Mouse (Mus musculus): ENCODE results near the gene Btn1a1.

Gene Btn1a1

GRCm38 (mm10) chr13:23438521-23438920 lies 27.2 kb downstream of the Btn1a1 start:
- no peak for DNase-seq (ENCODE audit: low read depth, low spot score)

- DNase-seq (ENCODE audit: low read depth, low spot score), result peak; percentile 76
Observed at GRCm38 (mm10) chr13:23437908-23438307, 27.8 kb downstream of the Btn1a1 start.

- DNase-seq (ENCODE audit: low read depth, low spot score), result peak; percentile 61
Observed at GRCm38 (mm10) chr13:23436861-23437822, 28.6 kb downstream of the Btn1a1 start.

DNA sequence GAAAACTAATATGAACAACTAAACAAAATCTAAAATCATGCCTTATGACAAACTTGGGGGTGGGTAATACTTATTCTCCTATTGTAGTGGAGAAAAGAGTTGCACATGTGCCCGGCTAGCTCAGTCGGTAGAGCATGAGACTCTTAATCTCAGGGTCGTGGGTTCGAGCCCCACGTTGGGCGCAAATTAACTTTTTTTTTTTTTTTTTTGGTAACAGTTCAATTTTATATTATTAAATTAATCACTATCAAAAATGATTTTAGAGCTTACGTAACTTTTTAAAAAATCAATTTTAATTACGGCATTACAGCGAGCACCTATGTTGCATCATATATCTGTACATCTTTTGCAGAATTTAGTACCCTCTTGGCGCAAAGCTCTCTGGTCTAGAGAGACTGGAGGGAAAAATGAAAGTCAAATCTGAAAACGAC lies 29.5 kb downstream of the Btn1a1 start:
- DNase-seq (ENCODE audit: low read depth, low spot score), result peak; percentile 60

DNA sequence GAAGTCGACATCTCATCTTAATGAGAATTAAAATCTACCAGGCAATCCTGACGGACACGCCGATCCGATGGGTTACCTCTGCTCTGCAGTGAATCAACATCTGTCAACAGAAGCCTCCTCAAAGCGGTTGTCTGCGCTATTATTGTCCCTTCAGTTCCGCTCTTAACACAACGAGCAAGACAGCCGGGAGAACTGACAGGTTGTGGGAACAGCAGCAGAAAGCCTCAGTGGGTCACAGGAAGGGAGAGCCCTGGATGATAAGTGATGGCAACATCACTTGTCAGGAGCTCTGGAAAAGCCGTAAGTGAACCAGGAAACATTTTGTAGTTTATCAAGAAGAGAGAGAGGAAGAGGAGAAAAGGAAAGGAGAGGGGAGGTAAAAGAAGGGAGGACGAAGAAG lies 30.0 kb downstream of the Btn1a1 start:
- DNase-seq (ENCODE audit: low read depth, low spot score), result peak; percentile 76

DNA sequence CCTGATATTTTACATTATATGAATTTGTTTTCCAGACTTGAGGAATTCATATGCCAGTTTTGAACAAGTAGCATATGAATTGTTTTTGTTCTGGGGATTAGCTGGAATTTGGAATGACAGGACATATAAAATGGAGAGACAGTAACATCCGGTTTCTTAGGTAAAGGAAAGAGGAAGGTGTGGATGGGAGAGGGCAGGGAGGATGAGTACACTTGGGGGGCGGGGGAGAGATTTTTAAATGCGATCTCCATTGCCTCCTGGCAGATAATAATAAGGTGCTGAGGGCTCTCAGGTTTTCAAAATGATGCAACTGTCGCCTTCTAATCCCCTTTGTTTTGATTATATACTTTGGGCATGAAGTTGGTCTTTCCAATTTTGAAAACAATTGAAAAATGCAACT lies 30.5 kb downstream of the Btn1a1 start:
- no peak for DNase-seq (ENCODE audit: low read depth, low spot score)

GRCm38 (mm10) chr13:23434426-23434825 lies 31.3 kb downstream of the Btn1a1 start:
- DNase-seq (ENCODE audit: low read depth, low spot score), result peak; percentile 85

DNA sequence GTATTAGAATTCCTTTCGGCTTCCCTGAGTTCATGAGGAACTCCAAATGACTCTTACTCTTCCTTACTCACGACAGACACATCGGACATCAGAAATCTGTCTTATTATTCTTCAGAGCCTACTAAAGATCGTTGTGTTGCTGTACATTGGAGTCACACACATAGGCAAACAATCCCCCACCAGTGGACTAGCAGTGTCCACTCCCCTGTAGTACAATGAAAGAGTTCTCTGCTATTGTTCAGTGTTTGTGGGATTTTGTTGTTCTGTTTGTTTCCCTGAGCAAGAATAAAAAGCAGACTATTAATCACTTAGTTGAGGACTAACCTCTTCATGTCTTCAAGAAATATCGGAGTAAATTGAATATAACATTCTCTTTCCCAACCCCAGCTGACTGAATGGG lies 31.9 kb downstream of the Btn1a1 start:
- no peak for DNase-seq (ENCODE audit: low read depth, low spot score)

GRCm38 (mm10) chr13:23433206-23433605 lies 32.5 kb downstream of the Btn1a1 start:
- DNase-seq (ENCODE audit: low read depth, low spot score), result no peak

GRCm38 (mm10) chr13:23432562-23433201 lies 33.0 kb downstream of the Btn1a1 start:
- DNase-seq (ENCODE audit: low read depth, low spot score), result peak; percentile 99

- peak; percentile 94 for DNase-seq (ENCODE audit: low read depth, low spot score)
Observed at GRCm38 (mm10) chr13:23431351-23431771, 34.3 kb downstream of the Btn1a1 start.

DNA sequence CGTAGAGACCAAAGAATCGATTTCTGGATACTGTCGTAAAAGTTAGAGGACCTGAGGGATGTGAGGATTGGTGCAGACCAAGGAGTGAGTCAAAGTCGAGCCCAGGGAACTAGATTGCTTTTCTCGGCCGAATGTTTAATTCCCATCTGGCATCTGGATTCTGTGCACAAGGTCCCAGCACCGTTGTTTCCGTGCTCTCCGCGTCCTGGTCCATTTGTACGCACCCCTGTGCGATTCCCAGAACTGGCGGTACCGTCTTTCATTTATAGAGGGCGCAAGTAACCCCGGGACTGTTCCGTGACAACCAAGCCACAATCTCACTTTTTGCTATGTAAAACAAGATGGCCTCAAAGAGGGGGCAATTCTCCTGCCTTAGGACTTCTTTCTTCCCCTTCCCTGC lies 35.0 kb downstream of the Btn1a1 start:
- DNase-seq (ENCODE audit: low read depth, low spot score), result peak; percentile 93

DNA sequence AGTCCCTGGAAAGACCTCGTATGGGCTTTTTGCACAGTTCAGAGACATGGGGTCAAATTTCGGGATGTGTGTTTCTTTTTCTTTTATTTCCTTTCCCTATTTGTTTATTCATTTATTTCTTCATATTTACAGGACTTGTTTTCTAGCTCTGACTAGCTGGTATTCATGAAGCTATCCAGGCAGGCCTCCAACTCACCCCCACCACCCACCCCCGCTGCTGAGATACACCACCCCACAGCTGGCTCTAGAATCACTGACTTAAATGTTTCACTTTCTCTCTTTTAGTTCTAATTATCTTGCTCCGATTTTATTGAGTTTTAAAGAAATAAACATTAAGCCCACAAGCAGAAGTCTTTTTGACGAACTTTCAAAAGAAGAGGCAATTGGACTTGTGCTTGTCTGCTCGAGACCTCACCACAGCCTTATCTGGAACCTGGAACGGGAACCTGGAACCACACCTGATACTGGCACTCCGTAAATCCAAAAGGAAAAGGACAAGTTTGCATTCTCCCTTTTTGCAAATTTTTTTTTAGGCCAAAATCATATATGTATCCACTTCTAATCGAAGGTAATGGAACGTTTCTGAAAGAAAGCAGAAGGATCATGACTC lies 35.8 kb downstream of the Btn1a1 start:
- no peak for DNase-seq (ENCODE audit: low read depth, low spot score)

- peak; percentile 79 for DNase-seq (ENCODE audit: low read depth, low spot score)
Observed at GRCm38 (mm10) chr13:23428166-23428993, 37.3 kb downstream of the Btn1a1 start.

- no peak for DNase-seq (ENCODE audit: low read depth, low spot score)
Observed at GRCm38 (mm10) chr13:23427401-23427910, 38.2 kb downstream of the Btn1a1 start.

- DNase-seq (ENCODE audit: low read depth, low spot score), result peak; percentile 84
Observed at GRCm38 (mm10) chr13:23426922-23427321, 38.8 kb downstream of the Btn1a1 start.

GRCm38 (mm10) chr13:23426335-23426734 lies 39.4 kb downstream of the Btn1a1 start:
- DNase-seq (ENCODE audit: low read depth, low spot score), result peak; percentile 92

GRCm38 (mm10) chr13:23425505-23425904 lies 40.2 kb downstream of the Btn1a1 start:
- DNase-seq (ENCODE audit: low read depth, low spot score), result peak; percentile 94

DNA sequence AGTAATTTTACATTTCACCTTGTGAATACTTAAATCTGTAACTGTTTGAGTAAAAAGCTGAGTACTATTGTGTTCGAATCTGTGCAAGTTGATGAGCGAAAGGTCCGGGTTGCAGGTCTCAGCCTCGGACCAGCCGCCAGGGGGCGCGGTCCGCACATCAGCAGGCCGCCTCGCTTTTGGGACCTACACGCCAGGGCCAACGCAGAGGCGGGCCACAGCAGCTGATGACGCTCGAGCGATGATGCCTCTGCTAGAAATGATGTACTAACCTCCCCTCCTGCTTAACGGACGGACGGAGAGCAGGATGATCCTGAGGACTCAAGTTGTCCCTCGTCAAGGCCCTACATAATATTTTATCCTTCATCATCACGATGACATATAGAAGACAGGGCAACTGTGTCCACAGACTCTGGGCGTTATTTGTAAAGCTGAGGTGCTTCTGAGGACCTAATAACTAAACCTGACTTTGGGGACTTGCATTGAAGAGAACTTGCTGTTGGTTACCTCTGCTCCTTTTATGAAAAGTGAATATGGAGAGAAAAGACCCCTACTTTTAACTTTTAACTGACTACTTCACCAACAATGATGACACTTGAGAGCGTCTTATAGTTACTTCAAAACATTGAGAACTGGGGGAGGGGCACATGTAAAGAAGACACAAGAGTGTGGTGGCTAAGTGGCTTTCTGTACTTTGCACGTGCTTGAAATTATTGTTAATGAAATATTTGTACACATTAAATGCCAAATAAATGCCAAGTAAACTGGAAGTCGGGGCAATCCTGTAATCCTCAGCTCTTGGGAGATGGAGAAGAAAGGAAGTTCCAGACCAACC lies 41.0 kb downstream of the Btn1a1 start:
- DNase-seq (ENCODE audit: low read depth, low spot score), result peak; percentile 95

GRCm38 (mm10) chr13:23424052-23424380 lies 41.7 kb downstream of the Btn1a1 start:
- DNase-seq (ENCODE audit: low read depth, low spot score), result no peak

Measured in ES-CJ7 (cell line).